Comparison of ENCODE assay signal across 8 mouse cellular contexts in genomic region chr8:85555181-85556145, GRCm38 (mm10). TPM values are rescaled to one million over a fixed set of nuclear protein-coding genes. Genes with fewer than 3 reads are reported as not detected.
DNase-seq lines count a peak whose midpoint lies in the region; ATAC-seq and TF ChIP-seq lines count a peak whose summit lies in the region.

Gene Dnaja2 (minus strand): TSS chr8:85555344.

- H3K36me3 ChIP-seq in erythroblast, embryonic 14.5 days (ENCODE audit: control insufficient read depth): peaks cover 33% of the 10 kb centered on the region
- H3K36me3 ChIP-seq in heart, embryonic 12.5 days: peaks cover 23% of the 10 kb centered on the region
- H3K36me3 ChIP-seq in kidney, postnatal 0 days (ENCODE audit: insufficient read depth, low read length): peaks cover 18% of the 10 kb centered on the region; the same call in 1 of the 2 replicates
- peaks cover 17% of the 10 kb centered on the region for H3K36me3 ChIP-seq in liver, embryonic 11.5 days (ENCODE audit: control insufficient read depth, insufficient read depth, low read length)
- 0 out of 2 replicates have a peak, but pooled peaks cover 6% of the 10 kb centered on the region for H3K36me3 ChIP-seq in stomach, embryonic 16.5 days (ENCODE audit: control insufficient read depth, insufficient read depth, low read length)

- under 1% methylated on average over 68 of the region's 77 CpGs for WGBS in heart, embryonic 12.5 days
- under 1% methylated on average over 68 of the region's 77 CpGs for WGBS in kidney, postnatal 0 days
- WGBS in liver, embryonic 11.5 days: under 1% methylated on average over 59 of the region's 77 CpGs
- under 1% methylated on average over 75 of the region's 77 CpGs for WGBS in stomach, embryonic 16.5 days

- no peaks in the 10 kb centered on the region for H3K9me3 ChIP-seq in erythroblast, embryonic 14.5 days (ENCODE audit: control insufficient read depth, low read length)
- no peaks in the 10 kb centered on the region for H3K9me3 ChIP-seq in heart, embryonic 12.5 days (replicated peaks)
- H3K9me3 ChIP-seq in kidney, postnatal 0 days (replicated peaks; ENCODE audit: low read length): no peaks in the 10 kb centered on the region
- H3K9me3 ChIP-seq in liver, embryonic 11.5 days (ENCODE audit: control insufficient read depth, low read length): no peaks in the 10 kb centered on the region
- H3K9me3 ChIP-seq in stomach, embryonic 16.5 days (replicated peaks; ENCODE audit: control insufficient read depth, low read length): no peaks in the 10 kb centered on the region

- no peak for TF ChIP-seq CTCF in brain, embryonic 14.5 days (IDR thresholded peaks at IDR 0.05; ENCODE audit: borderline replicate concordance, extremely low read depth, insufficient read depth, insufficient read length)
- TF ChIP-seq CTCF in kidney, postnatal 0 days (IDR thresholded peaks at IDR 0.05; ENCODE audit: low read depth): no peak

- peak; percentile 95 for TF ChIP-seq POLR2A in brain, embryonic 14.5 days (IDR thresholded peaks at IDR 0.05; ENCODE audit: borderline replicate concordance, extremely low read depth, insufficient read depth, insufficient read length, poor library complexity, severe bottlenecking)

- no peaks in the 10 kb centered on the region for H3K27me3 ChIP-seq in erythroblast, embryonic 14.5 days (ENCODE audit: control insufficient read depth)
- H3K27me3 ChIP-seq in heart, embryonic 12.5 days (replicated peaks): no peaks in the 10 kb centered on the region
- H3K27me3 ChIP-seq in kidney, postnatal 0 days (ENCODE audit: insufficient read depth, low read length): no peaks in the 10 kb centered on the region
- H3K27me3 ChIP-seq in liver, embryonic 11.5 days (replicated peaks; ENCODE audit: control insufficient read depth, insufficient read depth, low read length): no peaks in the 10 kb centered on the region
- H3K27me3 ChIP-seq in stomach, embryonic 16.5 days (ENCODE audit: control insufficient read depth, insufficient read depth, low read length): no peaks in the 10 kb centered on the region

- H3K4me2 ChIP-seq in heart, embryonic 12.5 days: peak within 1 kb of the TSS; percentile 98
- peak within 1 kb of the TSS; percentile 75 for H3K4me2 ChIP-seq in kidney, postnatal 0 days (ENCODE audit: low read length)
- H3K4me2 ChIP-seq in liver, embryonic 11.5 days: peak within 1 kb of the TSS; percentile 78
- peak within 1 kb of the TSS; percentile 81 for H3K4me2 ChIP-seq in stomach, embryonic 16.5 days (ENCODE audit: low read depth, low read length)

- DNase-seq in CD4-positive helper T cell, adult 2 months (ENCODE audit: low read depth, low spot score): peak; percentile 96
- peak; percentile 94 for DNase-seq in brain, embryonic 14.5 days (ENCODE audit: low read depth)
- peak; percentile 85 for DNase-seq in kidney, postnatal 0 days (ENCODE audit: low spot score)
- DNase-seq in liver, embryonic 11.5 days (ENCODE audit: low spot score): peak; percentile 94
- DNase-seq in naive thymus-derived CD4-positive, alpha-beta T cell, adult 2 months (ENCODE audit: low read depth): peak; percentile 97

- ATAC-seq in heart, embryonic 12.5 days (ENCODE audit: insufficient number of reproducible peaks, low FRiP score): peak; percentile 98
- ATAC-seq in kidney, postnatal 0 days (replicated peaks; ENCODE audit: low FRiP score, low read depth): peak; percentile 94
- ATAC-seq in liver, embryonic 11.5 days (replicated peaks; ENCODE audit: low FRiP score): peak; percentile 94
- ATAC-seq in stomach, embryonic 16.5 days (ENCODE audit: insufficient read depth, low FRiP score): peak; percentile 95

- H3K9ac ChIP-seq in heart, embryonic 12.5 days: peak within 1 kb of the TSS; percentile 97
- H3K9ac ChIP-seq in kidney, postnatal 0 days (ENCODE audit: low read depth, low read length): peak within 1 kb of the TSS; percentile 96
- H3K9ac ChIP-seq in liver, embryonic 11.5 days (ENCODE audit: low read depth, low read length): peak within 1 kb of the TSS; percentile 89
- peak within 1 kb of the TSS; percentile 96 for H3K9ac ChIP-seq in stomach, embryonic 16.5 days (ENCODE audit: low read length)

- H3K27ac ChIP-seq in heart, embryonic 12.5 days (ENCODE audit: poor library complexity, severe bottlenecking): peak within 1 kb of the TSS; percentile 92
- peak within 1 kb of the TSS; percentile 99 for H3K27ac ChIP-seq in kidney, postnatal 0 days
- H3K27ac ChIP-seq in liver, embryonic 11.5 days (ENCODE audit: low read depth, low read length): peak within 1 kb of the TSS; percentile 82
- H3K27ac ChIP-seq in stomach, embryonic 16.5 days (ENCODE audit: low read length): peak within 1 kb of the TSS; percentile 97

- H3K4me3 ChIP-seq in erythroblast, embryonic 14.5 days (replicated peaks): peak within 1 kb of the TSS; percentile 89
- H3K4me3 ChIP-seq in heart, embryonic 12.5 days: peak within 1 kb of the TSS; percentile 90
- H3K4me3 ChIP-seq in kidney, postnatal 0 days (replicated peaks; ENCODE audit: low read depth, low read length): peak within 1 kb of the TSS; percentile 84
- H3K4me3 ChIP-seq in liver, embryonic 11.5 days (ENCODE audit: low read depth, low read length): peak within 1 kb of the TSS; percentile 97
- peak within 1 kb of the TSS; percentile 90 for H3K4me3 ChIP-seq in stomach, embryonic 16.5 days (replicated peaks; ENCODE audit: low read length)

- peaks cover 41% of the 10 kb centered on the region for H3K4me1 ChIP-seq in erythroblast, embryonic 14.5 days (ENCODE audit: control insufficient read depth)
- peaks cover 16% of the 10 kb centered on the region for H3K4me1 ChIP-seq in heart, embryonic 12.5 days (replicated peaks)
- H3K4me1 ChIP-seq in kidney, postnatal 0 days (replicated peaks; ENCODE audit: insufficient read depth, low read length): 0 out of 2 replicates have a peak, but pooled peaks cover 3% of the 10 kb centered on the region
- H3K4me1 ChIP-seq in liver, embryonic 11.5 days (replicated peaks; ENCODE audit: control insufficient read depth, insufficient read depth, low read length): peaks cover 3% of the 10 kb centered on the region; the same call in 1 of the 2 replicates
- H3K4me1 ChIP-seq in stomach, embryonic 16.5 days (ENCODE audit: control insufficient read depth, insufficient read depth, low read length): 0 out of 2 replicates have a peak, but pooled peaks cover 4% of the 10 kb centered on the region

RNA-seq across cellular contexts. Expression of gene Dnaja2, which starts in this region (rescaled TPM):
- polyA plus RNA-seq in brain, embryonic 14.5 days (2012; rRNA removed): 44.7 and 78.5 TPM in 2 replicates
- 3.1 and 4.2 TPM in 2 replicates for polyA plus RNA-seq in erythroblast, embryonic 14.5 days (2012)
- 152 and 154 TPM in 2 replicates for polyA plus RNA-seq in heart, embryonic 12.5 days (2016; fragmentation: Nextera tagmentation; extraction: Ambion mirVana)
- 143 and 155 TPM in 2 replicates for polyA plus RNA-seq in kidney, postnatal 0 days (2015; fragmentation: Nextera tagmentation; extraction: Ambion mirVana)
- polyA plus RNA-seq in liver, embryonic 11.5 days (2014; fragmentation: Nextera tagmentation; extraction: Ambion mirVana): 163 and 175 TPM in 2 replicates
- polyA plus RNA-seq in stomach, embryonic 16.5 days (2015; fragmentation: Nextera tagmentation; extraction: Ambion mirVana): 135 and 144 TPM in 2 replicates

Comparison
In these comparisons a context has a peak if more than half of its experiments do, and no peak if none do; other contexts are left out.
1. Peak in every context shown above with its lines: DNase-seq, ATAC-seq, H3K4me3 ChIP-seq and H3K27ac ChIP-seq.